Mouse (Mus musculus): ENCODE data around the gene Nop53. TPM values are rescaled to one million over a fixed set of nuclear protein-coding genes. Genes with fewer than 3 reads are reported as not detected.
A peak's percentile ranks its signal among the peaks of the same experiment; 100 is the strongest.

Nop53 gene
- polyA plus RNA-seq, 1 experiment from 2014 or later = 109 TPM

DNA sequence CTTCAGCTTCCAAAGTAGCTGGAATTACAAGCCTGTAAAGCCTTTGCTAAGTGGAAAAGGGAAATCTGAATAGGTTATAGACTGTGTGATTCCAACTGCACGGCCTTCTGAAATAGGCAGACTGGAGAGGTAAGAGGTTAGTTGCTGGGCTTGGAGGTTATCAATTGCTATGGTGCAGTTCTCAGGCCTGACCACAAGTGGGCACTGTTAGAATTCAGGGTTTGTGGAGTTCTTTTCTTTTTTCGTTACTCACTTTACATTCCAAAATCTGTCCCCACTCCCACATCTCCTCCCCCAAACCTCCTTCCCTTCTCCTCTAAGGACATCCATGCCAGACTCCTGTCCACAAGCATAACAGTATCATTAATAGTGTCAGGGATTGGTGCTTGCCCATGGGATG, 31.6 kb downstream of the Nop53 start:
- Histone ChIP-seq H3K36me3 (ENCODE audit: control insufficient read depth, insufficient read depth) (peaks cover 26% of the 10 kb centered on the region; the same call in 1 of the 2 replicates), H3K4me2 (replicated peaks; ENCODE audit: low read depth) (no peak overlapping the region), H3K9me3 (ENCODE audit: control insufficient read depth) (no peaks in the 10 kb centered on the region), H3K4me1 (replicated peaks; ENCODE audit: control insufficient read depth, insufficient read depth, low read length) (no peaks in the 10 kb centered on the region), H3K9ac (ENCODE audit: low read depth, low read length) (no peak overlapping the region), H3K4me3 (ENCODE audit: low read depth, low read length) (no peak overlapping the region), H3K27me3 (replicated peaks; ENCODE audit: control insufficient read depth, insufficient read depth, low read length) (no peaks in the 10 kb centered on the region), H3K27ac (ENCODE audit: low read depth, low read length) (no peak overlapping the region)
- 42% methylated on average over 2 of the region's 2 CpGs for WGBS
- ATAC-seq = no peak
- peak; percentile 79 for TF ChIP-seq CTCF (IDR thresholded peaks at IDR 0.05; ENCODE audit: low read depth)

DNA sequence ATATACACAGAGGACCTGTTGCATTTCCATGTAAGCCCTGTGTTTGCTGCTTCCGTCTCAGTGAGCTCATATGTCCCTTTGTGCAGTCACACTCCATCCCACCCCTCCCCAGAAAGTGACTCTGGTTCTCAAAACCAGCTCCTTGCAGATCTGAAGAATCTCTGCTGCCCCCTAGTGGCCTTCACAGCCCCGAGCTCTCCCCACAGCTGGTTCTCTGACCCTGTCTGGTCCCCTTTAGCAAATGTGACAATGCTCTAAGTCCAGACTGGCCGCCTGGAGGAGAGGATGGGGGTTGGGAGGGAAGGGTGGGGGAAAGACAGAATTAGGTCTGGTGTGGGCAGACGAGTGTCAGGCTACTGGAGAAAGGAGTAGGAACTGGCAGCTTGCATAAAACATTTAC, 33.7 kb downstream of the Nop53 start:
- WGBS = under 1% methylated on average over 4 of the region's 4 CpGs
- TF ChIP-seq CTCF (IDR thresholded peaks at IDR 0.05; ENCODE audit: low read depth) = peak; percentile 86
- ATAC-seq = no peak

DNA sequence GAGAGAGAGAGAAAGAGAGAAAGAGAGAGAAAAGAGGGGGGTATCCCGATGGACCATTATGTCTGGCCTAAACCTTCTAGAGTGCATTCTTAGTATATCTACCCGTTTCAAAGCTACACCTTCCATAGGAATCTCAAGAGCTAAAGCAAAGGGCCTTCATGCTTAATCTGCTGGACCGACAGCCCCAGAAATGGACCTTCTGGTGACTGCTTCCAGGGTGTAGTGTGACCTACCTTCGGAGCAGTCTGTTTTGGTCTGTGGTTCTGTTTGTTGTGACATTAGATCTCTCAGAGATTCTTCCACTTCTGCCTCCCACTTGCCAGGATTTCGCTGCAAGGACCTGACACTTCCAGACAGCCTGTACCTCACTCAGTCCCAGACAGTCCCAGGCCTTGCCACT, 35.4 kb downstream of the Nop53 start:
- no peak for ATAC-seq
- 81% methylated on average over 5 of the region's 5 CpGs for WGBS
- H3K4me1 ChIP-seq (replicated peaks; ENCODE audit: control insufficient read depth, insufficient read depth, low read length) = no peaks in the 10 kb centered on the region
- no peak for TF ChIP-seq CTCF (IDR thresholded peaks at IDR 0.05; ENCODE audit: low read depth)
- no peaks in the 10 kb centered on the region for H3K9me3 ChIP-seq (ENCODE audit: control insufficient read depth)
- no peak overlapping the region for H3K4me2 ChIP-seq (replicated peaks; ENCODE audit: low read depth)
- no peaks in the 10 kb centered on the region for H3K27me3 ChIP-seq (replicated peaks; ENCODE audit: control insufficient read depth, insufficient read depth, low read length)
- no peaks in the 10 kb centered on the region for H3K36me3 ChIP-seq (ENCODE audit: control insufficient read depth, insufficient read depth)
- H3K9ac ChIP-seq (ENCODE audit: low read depth, low read length) = no peak overlapping the region
- H3K27ac ChIP-seq (ENCODE audit: low read depth, low read length) = no peak overlapping the region
- no peak overlapping the region for H3K4me3 ChIP-seq (ENCODE audit: low read depth, low read length)

More for the DNA sequence above, 33.7 kb downstream of the Nop53 start:
- Histone ChIP-seq H3K36me3 (ENCODE audit: control insufficient read depth, insufficient read depth) (peaks cover 6% of the 10 kb centered on the region; the same call in 1 of the 2 replicates), H3K27ac (ENCODE audit: low read depth, low read length) (no peak overlapping the region), H3K9me3 (ENCODE audit: control insufficient read depth) (no peaks in the 10 kb centered on the region), H3K4me2 (replicated peaks; ENCODE audit: low read depth) (no peak overlapping the region), H3K4me1 (replicated peaks; ENCODE audit: control insufficient read depth, insufficient read depth, low read length) (no peaks in the 10 kb centered on the region), H3K27me3 (replicated peaks; ENCODE audit: control insufficient read depth, insufficient read depth, low read length) (no peaks in the 10 kb centered on the region), H3K4me3 (ENCODE audit: low read depth, low read length) (no peak overlapping the region), H3K9ac (ENCODE audit: low read depth, low read length) (no peak overlapping the region)

DNA sequence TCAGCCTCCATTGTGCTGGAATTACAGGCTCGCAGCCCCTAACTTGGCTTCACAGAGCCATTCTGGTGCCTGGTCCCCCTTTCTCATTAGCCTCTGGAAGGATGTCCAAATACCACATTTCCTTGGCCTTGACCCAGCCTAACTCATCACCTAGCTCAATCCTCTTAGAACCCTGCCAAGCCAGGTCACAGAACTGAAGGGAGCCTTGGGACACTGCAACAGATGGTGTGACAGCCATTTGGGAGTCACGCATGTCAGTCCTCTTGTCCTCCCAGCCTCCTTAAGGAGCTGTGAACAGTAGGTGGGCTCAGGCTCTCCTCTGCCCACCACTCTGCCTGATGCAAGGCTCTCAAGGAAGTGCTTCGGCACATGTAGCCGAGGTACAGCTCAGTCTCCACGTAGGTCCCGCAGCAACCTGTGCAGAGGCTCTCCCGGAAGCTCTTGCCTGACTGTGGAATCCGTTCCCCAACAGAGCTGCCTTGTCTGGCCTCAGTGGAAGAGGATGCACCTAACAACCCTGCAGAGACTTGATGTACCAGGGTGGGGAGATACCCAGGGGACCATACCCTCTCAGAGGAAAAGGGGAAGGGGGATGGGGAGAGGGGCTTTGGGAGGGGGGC, 37.8 kb downstream of the Nop53 start:
- Histone ChIP-seq H3K27ac (ENCODE audit: low read depth, low read length) (no peak overlapping the region), H3K4me1 (replicated peaks; ENCODE audit: control insufficient read depth, insufficient read depth, low read length) (no peaks in the 10 kb centered on the region)

DNA sequence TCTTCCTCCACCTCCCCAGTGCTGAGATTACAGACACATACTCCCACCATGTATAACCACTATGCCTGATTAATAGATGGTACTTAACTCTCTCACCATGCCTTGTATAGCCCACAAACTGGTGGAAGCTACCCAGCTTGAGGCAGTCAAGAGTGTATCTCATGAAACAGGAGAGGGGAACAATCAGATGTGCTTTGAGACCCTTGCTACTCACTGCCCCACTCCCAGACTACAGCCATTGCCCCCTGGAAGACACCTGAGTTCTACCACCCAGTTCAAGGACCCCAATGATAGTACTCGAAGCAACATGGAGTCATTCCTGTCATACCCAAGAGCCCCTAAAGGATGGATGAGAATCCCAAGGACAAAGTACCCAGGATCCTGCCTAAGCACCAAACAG, 39.3 kb downstream of the Nop53 start:
- H3K36me3 ChIP-seq (ENCODE audit: control insufficient read depth, insufficient read depth) = no peaks in the 10 kb centered on the region
- no peak overlapping the region for H3K27ac ChIP-seq (ENCODE audit: low read depth, low read length)
- H3K4me3 ChIP-seq (ENCODE audit: low read depth, low read length) = no peak overlapping the region
- H3K4me2 ChIP-seq (replicated peaks; ENCODE audit: low read depth) = no peak overlapping the region
- no peaks in the 10 kb centered on the region for H3K27me3 ChIP-seq (replicated peaks; ENCODE audit: control insufficient read depth, insufficient read depth, low read length)
- H3K4me1 ChIP-seq (replicated peaks; ENCODE audit: control insufficient read depth, insufficient read depth, low read length) = no peaks in the 10 kb centered on the region
- H3K9me3 ChIP-seq (ENCODE audit: control insufficient read depth) = no peaks in the 10 kb centered on the region
- WGBS = 87% methylated on average over 1 of the region's 1 CpGs
- no peak overlapping the region for H3K9ac ChIP-seq (ENCODE audit: low read depth, low read length)
- ATAC-seq = no peak
- TF ChIP-seq CTCF (IDR thresholded peaks at IDR 0.05; ENCODE audit: low read depth) = no peak

More for the DNA sequence above, 37.8 kb downstream of the Nop53 start:
- no peak overlapping the region for H3K4me3 ChIP-seq (ENCODE audit: low read depth, low read length)
- WGBS = 73% methylated on average over 8 of the region's 8 CpGs
- H3K9me3 ChIP-seq (ENCODE audit: control insufficient read depth) = no peaks in the 10 kb centered on the region
- H3K9ac ChIP-seq (ENCODE audit: low read depth, low read length) = no peak overlapping the region
- no peaks in the 10 kb centered on the region for H3K27me3 ChIP-seq (replicated peaks; ENCODE audit: control insufficient read depth, insufficient read depth, low read length)
- H3K36me3 ChIP-seq (ENCODE audit: control insufficient read depth, insufficient read depth) = no peaks in the 10 kb centered on the region
- H3K4me2 ChIP-seq (replicated peaks; ENCODE audit: low read depth) = no peak overlapping the region
- ATAC-seq = no peak
- TF ChIP-seq CTCF (IDR thresholded peaks at IDR 0.05; ENCODE audit: low read depth) = no peak

DNA sequence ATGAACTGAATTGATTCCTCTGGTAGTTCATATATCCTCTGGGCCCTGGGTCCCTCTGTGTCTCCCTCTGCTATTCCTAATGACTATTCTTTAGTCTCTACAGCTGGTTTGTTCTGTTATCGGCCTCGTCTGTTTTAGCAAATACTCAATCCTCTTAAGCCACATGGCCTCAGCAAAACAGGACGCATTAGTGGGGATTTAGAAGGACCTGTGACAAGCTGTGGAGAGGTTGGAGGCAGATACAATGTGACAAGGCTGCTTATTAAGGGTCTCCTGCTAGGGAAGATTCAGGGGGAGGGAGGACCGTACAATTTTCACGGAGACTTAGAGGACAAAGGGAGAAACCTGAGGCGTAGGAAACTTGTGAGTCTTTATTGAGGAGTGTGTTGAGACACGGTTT, 40.0 kb downstream of the Nop53 start:
- Histone ChIP-seq H3K36me3 (ENCODE audit: control insufficient read depth, insufficient read depth) (no peaks in the 10 kb centered on the region), H3K4me2 (replicated peaks; ENCODE audit: low read depth) (no peak overlapping the region), H3K27ac (ENCODE audit: low read depth, low read length) (no peak overlapping the region), H3K9me3 (ENCODE audit: control insufficient read depth) (no peaks in the 10 kb centered on the region), H3K4me3 (ENCODE audit: low read depth, low read length) (no peak overlapping the region), H3K9ac (ENCODE audit: low read depth, low read length) (no peak overlapping the region), H3K4me1 (replicated peaks; ENCODE audit: control insufficient read depth, insufficient read depth, low read length) (no peaks in the 10 kb centered on the region), H3K27me3 (replicated peaks; ENCODE audit: control insufficient read depth, insufficient read depth, low read length) (no peaks in the 10 kb centered on the region)
- 75% methylated on average over 7 of the region's 7 CpGs for WGBS
- ATAC-seq = no peak
- no peak for TF ChIP-seq CTCF (IDR thresholded peaks at IDR 0.05; ENCODE audit: low read depth)

Measured in intestine, postnatal 0 days (tissue).